Mouse (Mus musculus): ENCODE measurements around the gene Crls1. TPM values are rescaled to one million over a fixed set of nuclear protein-coding genes. Genes with fewer than 3 reads are reported as not detected.

Crls1 gene
- total RNA-seq (2023; ENCODE audit: inconsistent age), result 8.4 to 15.4 TPM (median 12.4 TPM) in 4 replicates

DNA sequence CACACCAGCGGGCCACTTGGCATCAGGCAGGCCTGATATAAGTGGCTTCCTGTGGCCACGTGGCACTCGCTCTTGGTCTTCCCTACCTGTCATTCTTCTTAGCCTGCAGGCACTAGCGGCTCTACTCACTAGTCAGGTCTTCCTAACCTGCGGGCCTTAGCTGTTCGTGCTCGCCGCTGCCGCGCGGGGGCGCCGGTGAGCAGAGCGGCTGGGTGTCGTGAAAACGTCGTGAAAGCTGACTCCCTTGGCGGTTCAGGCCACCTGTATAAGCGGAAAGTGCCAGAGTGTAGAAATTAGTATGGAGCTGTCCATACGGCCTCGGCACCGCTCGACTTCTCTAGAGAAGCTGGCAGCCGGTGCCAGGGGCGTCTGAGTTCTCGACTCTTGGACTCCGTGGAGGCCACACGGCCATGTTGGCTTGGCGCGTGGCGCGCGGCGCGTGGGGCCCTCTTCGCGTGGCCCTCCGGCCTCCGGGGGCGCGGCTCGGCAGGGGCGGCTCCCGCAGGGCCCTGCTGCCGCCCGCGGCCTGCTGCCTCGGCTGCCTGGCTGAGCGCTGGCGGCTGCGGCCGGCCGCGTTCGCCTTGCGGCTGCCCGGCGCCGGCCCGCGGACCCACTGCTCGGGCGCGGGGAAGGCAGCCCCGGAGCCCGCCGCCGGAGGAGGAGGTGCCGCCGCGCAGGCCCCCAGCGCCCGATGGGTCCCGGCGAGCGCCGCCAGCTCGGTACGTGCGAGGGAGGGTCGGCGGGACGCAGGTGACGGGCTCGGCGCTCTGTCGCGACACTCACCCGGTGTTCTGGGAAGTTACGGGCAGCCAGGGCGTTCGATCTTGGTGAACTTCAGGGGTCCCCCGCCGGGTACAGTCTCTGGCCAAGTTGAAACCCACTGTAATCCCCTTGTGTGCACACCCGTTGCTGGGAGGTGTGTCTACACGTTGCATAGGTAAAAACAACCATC is at the start of gene Crls1:
TSS of gene Crls1 (plus strand) at position 260 of the 952 bp plus-strand sequence.

DNA sequence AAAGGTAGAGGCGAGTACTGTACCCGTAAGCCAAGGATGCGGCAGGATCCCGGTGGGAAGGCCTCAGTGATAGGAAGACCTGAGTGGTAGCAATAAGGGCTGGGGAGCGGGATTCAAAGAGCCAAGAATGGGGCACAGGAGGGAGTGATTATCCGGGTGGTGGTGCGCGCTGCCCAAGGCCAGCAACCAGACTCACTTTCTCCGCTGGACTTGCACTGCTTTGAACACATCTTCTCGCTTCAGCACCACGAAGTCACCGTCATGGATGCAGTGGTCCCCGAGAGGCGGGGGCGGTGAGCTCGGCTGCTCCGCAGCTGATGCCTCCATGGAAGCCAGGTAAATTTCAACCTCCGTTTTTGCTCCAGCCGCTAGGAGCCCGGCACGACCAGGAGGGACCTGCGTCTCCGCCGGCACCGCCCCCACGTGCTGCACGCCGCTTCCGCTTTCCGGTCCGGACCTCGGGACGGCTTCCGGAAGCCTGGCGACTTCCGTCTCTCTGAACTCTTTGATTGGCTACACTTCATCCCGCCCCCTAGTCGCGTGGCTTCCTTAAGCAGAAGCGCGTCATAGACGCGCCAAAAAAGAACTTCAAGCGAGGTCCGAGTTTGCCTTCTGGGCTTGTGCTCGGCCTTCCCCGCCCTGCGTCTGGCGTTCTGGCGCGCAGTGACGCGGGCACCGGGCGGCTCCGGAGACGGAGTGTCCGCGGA is 30.7 kb upstream of the Crls1 start, which contains the start of the genes Trmt6 and Mcm8:
TSS of gene Trmt6 (minus strand) at position 448 of the 707 bp plus-strand sequence.
TSS of gene Mcm8 (plus strand) at position 534 of the 707 bp plus-strand sequence.

DNA sequence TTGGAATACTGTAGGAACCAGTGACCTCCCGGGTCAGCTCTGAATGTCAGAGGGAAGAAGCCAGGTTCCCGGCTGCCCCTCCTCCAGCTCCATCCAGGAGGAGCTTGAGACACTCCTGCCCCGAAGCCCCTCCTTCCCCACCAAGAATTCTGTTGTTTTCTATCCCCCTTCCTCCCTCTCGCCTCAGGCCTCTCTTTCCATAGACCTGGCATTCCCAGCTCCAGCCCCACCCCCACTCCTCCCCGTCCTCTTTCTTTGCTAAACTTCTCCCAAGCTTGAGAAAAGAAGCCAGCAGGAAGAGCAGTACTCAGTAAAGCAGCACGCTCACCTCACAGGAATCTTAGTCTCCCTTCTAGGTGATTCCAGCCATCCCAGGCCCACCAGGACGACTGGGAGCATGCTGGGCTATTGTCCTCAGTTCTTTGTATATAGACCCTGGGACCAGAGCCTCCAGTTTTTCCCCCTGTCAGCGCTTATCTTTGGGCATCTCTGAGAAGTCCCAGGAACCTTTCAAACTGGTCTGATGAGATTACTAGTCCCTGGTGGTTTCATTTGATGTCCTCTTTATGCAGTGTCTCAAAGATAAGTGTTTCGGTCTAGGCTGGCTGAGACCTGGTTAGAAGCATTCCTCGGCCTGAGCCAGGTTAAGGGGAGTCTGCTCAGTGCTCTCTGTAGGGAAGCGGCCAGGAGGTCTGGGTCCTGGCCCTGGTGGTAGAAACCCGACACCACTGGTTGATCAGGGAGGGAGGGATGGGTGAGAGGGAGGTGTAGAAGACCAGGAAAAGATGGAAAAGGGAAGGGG is 34.6 kb downstream of the Crls1 start, which contains the start of gene Lrrn4:
TSS of gene Lrrn4 (minus strand) at position 48 of the 802 bp plus-strand sequence.

Other genes starting within 250 kb of the Crls1 start
- gene Shld1, start 159.7 kb upstream of the Crls1 start, total RNA-seq (2023; ENCODE audit: inconsistent age), result 10.6 to 17.0 TPM (median 14.7 TPM) in 4 replicates
- not detected in 4 replicates for gene Chgb, start 65.4 kb upstream of the Crls1 start, total RNA-seq (2023; ENCODE audit: inconsistent age)
- gene Trmt6, start 30.6 kb upstream of the Crls1 start, total RNA-seq (2023; ENCODE audit: inconsistent age), result 42.1 to 43.9 TPM (median 43.4 TPM) in 4 replicates
- gene Mcm8, start 30.5 kb upstream of the Crls1 start, total RNA-seq (2023; ENCODE audit: inconsistent age), result 4.4 to 6.8 TPM (median 6.2 TPM) in 4 replicates
- gene Lrrn4, start 34.2 kb downstream of the Crls1 start, total RNA-seq (2023; ENCODE audit: inconsistent age), result 0.19 to 0.22 TPM in 2 of 4 replicates, not detected in the others
- gene Fermt1, start 99.2 kb downstream of the Crls1 start, total RNA-seq (2023; ENCODE audit: inconsistent age), result not detected in 4 replicates